Mouse (Mus musculus) testis, adult 2 months (tissue): Measurements from ENCODE around the gene 9530077C05Rik.

ENCODE experiments used
- CTCF ChIP-seq: fragments of 200-500 bp; IDR thresholded peaks from 2 replicates; pipeline ENCODE4 v1.5.1; 2012; ENCODE audit warnings: low read depth, mild to moderate bottlenecking, inconsistent platforms, low read length, moderate library complexity; ENCODE audit not compliant: control insufficient read depth, insufficient read depth, insufficient replicate concordance
- POLR2A ChIP-seq: fragments of 200-500 bp; IDR thresholded peaks from 2 replicates; pipeline ENCODE4 v1.6.1; 2012; ENCODE audit warnings: low read depth, mild to moderate bottlenecking, inconsistent platforms, low read length, moderate library complexity; ENCODE audit not compliant: control insufficient read depth

- TF ChIP-seq POLR2A, result no peak
- no peak for TF ChIP-seq CTCF
Observed at GRCm38 (mm10) chr9:22387901-22388300, 23.4 kb upstream of the 9530077C05Rik start.
